Mouse (Mus musculus) right cerebral cortex, adult 2 months (tissue): ENCODE data around the gene Prokr2.
"Not testable (repeated sequence)": the region's sequence is repeated elsewhere in the genome, so short reads cannot be mapped to it uniquely, and the experiment has no call there.

Experiments
- DNase-seq, 2 experiments: peaks; one replicate each; pipeline ENCODE4 v3.0.0; 2021 to 2022; ENCODE audit warnings: low spot score in 2 of 2

Prokr2 gene

DNA sequence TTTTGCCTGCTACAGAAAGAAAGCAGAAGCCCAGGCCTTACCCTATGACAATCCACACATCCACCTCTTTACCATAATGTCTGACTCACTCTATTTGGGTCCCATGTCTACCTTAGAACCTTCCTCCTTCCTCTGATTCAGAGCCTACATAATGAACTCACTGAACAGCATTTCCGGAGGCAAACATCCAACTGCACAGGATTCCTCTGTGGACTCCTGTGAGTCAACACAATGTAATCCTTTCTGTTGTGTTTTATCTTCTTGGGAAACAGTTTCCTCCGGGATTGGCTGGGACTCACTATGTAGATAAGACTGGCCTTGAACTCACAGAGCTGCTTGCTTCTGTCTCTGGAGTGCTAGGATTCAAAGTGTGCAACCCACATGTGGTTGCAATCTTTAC lies 44.9 kb downstream of the Prokr2 start:
- DNase-seq: no peak

- no peak for DNase-seq
Observed at GRCm38 (mm10) chr2:132337202-132337601, 48.0 kb downstream of the Prokr2 start.

DNA sequence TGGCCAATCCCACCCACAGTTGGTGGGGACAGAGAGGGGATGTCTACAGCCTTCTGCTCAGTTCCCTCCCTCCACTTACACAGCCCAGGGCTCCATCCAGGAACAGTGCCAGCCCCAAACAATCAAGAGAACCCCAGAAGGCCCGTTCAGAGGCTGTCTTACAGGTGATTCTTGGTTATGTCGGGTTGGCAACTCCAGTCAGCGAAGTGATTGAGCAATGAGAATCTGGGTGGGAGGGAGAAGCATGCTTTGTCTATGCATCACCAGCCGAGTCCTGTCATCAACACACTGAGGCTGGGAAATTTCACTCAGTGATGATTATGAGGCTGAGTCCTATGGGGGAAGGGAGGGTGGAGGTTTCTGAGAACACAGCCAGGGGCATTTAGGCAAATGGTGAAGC lies 61.7 kb downstream of the Prokr2 start:
- DNase-seq: no peak

GRCm38 (mm10) chr2:132320516-132320915 lies 64.7 kb downstream of the Prokr2 start:
- DNase-seq: no peak

GRCm38 (mm10) chr2:132317178-132317577 lies 68.1 kb downstream of the Prokr2 start:
- no peak for DNase-seq

DNA sequence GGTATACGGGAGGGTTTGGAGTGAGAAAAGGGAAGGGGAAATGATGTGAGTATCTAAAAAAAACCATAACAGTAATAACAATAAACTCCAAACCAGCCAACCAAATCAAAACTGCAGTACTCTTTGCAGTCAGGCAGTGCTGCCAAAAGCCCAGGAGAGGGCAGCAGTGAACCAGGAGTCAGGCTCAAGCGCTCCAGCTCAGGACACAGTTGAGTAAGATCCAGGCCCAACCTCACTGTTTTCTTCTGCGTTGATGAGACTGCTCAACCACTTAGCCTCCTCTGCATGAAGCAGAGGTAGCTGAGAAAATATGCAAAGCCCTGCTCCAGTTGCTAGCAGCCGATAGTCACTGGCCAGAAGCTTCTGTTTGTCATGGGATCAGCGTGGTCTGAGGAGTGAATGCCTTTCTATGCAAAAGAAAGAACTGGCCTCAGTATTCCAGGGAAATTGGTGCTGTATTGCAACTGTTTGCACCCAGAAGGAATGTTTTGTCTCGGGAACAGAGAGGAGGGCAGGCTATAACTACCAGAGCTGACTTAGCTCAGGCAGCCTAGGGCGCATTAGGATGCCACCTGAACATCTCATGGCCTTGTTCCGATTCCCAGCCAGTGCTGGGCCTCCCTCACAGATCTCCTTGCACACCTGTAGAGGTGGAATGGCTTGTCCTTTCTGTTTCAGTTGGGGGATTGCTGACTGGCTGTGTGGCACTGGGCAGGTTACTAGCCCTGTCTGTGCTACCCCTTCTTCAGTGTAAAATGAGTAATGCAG lies 69.0 kb downstream of the Prokr2 start:
- DNase-seq: peak; percentile 75 to 79

DNA sequence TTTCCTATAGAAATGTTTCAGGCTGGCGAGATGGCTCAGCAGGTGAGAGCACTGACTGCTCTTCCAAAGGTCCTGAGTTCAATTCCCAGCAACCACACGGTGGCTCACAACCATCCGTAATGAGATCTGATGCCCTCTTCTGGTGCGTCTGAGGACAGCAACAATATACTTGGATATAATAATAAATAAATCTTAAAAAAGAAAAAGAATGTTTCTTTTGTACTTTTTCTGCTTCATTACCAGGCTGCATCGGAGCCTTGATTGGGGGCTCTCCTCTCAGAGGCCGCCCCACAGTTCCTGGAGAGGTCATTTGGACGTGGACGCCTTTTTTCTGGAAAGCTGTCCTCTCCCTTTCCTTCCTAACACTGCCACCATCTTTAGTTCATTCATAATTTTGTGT lies 71.2 kb downstream of the Prokr2 start:
- DNase-seq: not testable (repeated sequence)

DNA sequence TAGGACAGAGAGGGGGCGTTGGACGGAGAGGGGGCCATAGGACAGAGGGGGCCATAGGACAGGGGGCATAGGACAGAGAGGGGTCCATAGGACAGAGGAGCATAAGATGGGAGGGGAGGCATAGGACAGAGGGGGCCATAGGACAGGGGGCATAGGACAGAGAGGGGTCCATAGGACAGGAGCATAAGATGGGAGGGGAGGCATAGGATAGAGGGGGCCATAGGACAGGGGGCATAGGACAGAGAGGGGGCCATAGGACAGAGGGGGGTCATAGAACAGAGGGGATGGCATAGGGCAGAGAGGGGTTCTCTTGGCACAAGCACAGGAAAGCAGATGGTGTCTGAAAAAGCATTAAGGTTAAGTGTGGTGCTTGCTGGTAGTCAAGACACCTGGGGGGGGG lies 71.7 kb downstream of the Prokr2 start:
- DNase-seq: no peak

DNA sequence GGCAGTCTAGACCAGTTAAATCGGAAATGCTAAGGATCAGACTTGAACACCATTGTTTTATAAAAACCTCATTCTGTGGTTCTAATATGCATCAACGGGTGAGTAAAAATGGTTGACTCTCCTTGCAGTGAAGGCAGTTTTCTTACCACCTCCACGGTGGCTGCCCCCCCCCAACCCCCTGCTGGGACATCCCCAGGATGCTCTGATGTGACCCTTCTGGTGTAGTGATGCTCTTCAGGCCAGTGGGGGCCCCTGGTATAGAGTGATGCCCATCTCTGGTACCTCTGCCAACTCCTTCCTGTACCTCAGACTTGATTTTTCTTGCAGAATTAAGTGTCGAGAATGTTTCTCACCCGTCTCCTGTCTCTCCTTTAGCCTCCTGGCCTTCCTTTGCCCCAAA lies 72.6 kb downstream of the Prokr2 start:
- no peak for DNase-seq

DNA sequence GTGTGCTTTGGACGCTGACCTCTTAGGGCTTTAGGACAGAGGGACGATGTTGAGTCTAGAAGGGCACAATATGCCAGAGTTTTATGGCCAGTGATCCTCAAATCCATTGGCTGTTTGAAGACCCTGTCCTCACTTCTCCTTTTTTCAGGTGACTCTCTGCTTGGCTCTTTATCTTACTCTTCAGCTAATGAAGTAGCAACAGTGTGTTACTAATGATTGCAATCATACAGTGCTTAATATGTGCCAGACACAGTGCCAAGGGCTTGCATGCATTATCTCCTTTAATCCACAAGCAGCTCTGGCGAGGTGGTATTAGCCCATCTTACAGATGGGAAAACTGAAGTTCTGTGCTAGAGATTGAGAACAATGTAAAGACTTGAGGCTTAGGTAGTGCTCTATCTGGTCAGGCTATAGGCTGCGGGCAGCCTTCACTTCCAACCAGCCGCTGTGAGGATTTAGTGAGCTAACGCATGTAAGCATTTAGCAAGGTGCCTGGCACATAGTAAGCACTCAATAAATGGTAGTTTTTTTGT lies 75.8 kb downstream of the Prokr2 start:
- DNase-seq: no peak

- DNase-seq: no peak
Observed at GRCm38 (mm10) chr2:132308829-132309228, 76.4 kb downstream of the Prokr2 start.

- DNase-seq: no peak
Observed at GRCm38 (mm10) chr2:132307213-132307843, 77.9 kb downstream of the Prokr2 start.

DNA sequence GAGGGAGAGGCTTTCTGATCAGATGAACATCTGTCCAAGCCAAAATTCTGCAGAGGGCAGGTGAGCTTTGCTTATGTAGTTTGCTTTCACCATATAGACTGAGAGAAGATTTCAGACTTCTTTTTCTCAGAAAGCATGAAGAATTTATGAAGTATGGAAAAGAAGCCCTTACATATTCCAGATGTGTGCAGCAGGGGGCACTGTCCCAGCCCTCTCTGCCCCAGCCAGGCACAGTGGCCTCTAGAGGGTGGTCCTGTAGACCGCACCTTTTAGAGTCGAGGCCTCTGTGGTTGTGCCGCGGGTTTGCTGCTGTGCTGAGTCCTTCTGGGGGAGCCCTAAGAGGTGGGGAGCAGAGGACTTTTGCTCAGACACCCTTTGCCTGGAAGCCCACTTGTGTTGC lies 79.3 kb downstream of the Prokr2 start:
- no peak for DNase-seq

- DNase-seq: no peak
Observed at GRCm38 (mm10) chr2:132305165-132305564, 80.1 kb downstream of the Prokr2 start.

GRCm38 (mm10) chr2:132301436-132301835 lies 83.8 kb downstream of the Prokr2 start:
- no peak for DNase-seq

DNA sequence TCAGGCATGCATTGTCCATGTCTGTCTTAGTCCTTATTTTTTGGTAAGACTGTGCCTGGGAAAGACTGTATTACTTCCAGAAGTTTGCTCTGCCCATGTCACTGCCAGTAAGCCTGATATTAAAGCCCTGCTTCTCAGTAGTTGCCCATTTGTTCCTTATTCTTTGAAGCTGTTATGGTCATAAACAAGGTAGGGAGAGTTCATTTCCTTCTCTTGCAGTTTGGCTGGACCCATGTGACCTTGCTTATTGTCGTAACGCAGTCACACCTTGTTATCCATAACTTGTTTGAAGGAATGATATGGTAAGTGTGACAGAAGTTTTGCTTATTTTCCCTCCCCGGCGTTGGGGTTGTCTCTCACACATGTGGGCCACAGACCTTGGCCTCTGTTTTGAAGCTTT lies 87.0 kb downstream of the Prokr2 start:
- no peak for DNase-seq

GRCm38 (mm10) chr2:132293694-132294450 lies 91.4 kb downstream of the Prokr2 start:
- no peak for DNase-seq

GRCm38 (mm10) chr2:132292083-132292482 lies 93.2 kb downstream of the Prokr2 start:
- peak; percentile 48 to 55 for DNase-seq

DNA sequence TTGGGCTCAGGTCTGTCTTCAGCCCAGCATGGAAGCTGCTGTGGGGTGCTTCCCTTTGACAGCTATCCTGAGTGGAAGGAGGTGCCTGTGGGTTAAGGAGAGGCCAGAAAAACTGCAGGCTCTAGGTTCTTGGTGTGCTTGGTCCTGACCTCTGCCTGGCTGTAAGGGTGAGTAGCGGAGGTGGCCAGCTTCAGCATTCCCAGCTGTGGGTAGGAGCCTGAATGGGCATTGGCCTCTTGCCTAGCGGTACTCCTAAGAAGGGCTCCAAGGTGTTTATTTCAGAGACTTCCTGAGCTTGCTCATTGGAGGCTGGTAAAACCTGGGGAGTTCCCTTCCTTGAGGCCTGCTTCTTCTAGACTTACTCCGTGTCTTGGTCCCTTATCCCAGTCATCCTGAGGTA lies 94.0 kb downstream of the Prokr2 start:
- no peak for DNase-seq

- no peak for DNase-seq
Observed at GRCm38 (mm10) chr2:132290808-132291207, 94.4 kb downstream of the Prokr2 start.

- DNase-seq: not testable (repeated sequence)
Observed at GRCm38 (mm10) chr2:132289213-132289612, 96.0 kb downstream of the Prokr2 start.
